Mouse (Mus musculus): ENCODE measurements at regions not wholly inside any gene's neighbourhood (a gene's known extent, or its start where the extent isn't known, plus 50 kb on each side); places are given as distances from the start of the nearest gene placed in this dataset.

GRCm38 (mm10) chr15:67944330-67945082, 1443.8 kb upstream of the Lrrc6 start:
- no peak for TF ChIP-seq POLR2A (IDR thresholded peaks at IDR 0.05; ENCODE audit: extremely low read depth, insufficient read depth, low read length)
- no peak for TF ChIP-seq CTCF (IDR thresholded peaks at IDR 0.05; ENCODE audit: extremely low read depth, insufficient read depth, low read length)
